Mouse (Mus musculus): ENCODE results near the gene 1700020D05Rik. TPM values are rescaled to one million over a fixed set of nuclear protein-coding genes. Genes with fewer than 3 reads are reported as not detected.
A peak's percentile ranks its signal among the peaks of the same experiment; 100 is the strongest.

Gene 1700020D05Rik
- polyA plus RNA-seq, 1 experiment from 2014 or later, result not detected

- Histone ChIP-seq H3K4me3 (ENCODE audit: low read depth, low read length) (peak within 1 kb of the TSS; percentile 44), H3K27ac (replicated peaks) (peak within 1 kb of the TSS; percentile 67; the same call in 1 of the 2 replicates), H3K27me3 (ENCODE audit: control insufficient read depth, insufficient read depth, low read length) (no peaks in the 10 kb centered on the region), H3K4me1 (replicated peaks; ENCODE audit: control insufficient read depth, insufficient read depth) (peaks cover 5% of the 10 kb centered on the region; the same call in 1 of the 2 replicates), H3K9ac (ENCODE audit: low read length) (peak within 1 kb of the TSS; percentile 59), H3K36me3 (ENCODE audit: control insufficient read depth, insufficient read depth, low read length) (no peaks in the 10 kb centered on the region), H3K9me3 (ENCODE audit: control insufficient read depth, low read length) (no peaks in the 10 kb centered on the region), H3K4me2 (replicated peaks; ENCODE audit: low read depth) (peak within 1 kb of the TSS; percentile 77)
- DNase-seq (ENCODE audit: low spot score) (peak; percentile 90), ATAC-seq (ENCODE audit: low FRiP score, low TSS enrichment) (peak; percentile 98)
- TF ChIP-seq EP300 (optimal IDR thresholded peaks at IDR 0.05) (no peak), CTCF (IDR thresholded peaks at IDR 0.05; ENCODE audit: low read depth) (peak; percentile 56)
- WGBS, result 2% methylated on average over 47 of the region's 47 CpGs
Measured at GRCm38 (mm10) chr19:5510031-5511026, 6.7 kb upstream of the 1700020D05Rik start, which contains the start of gene Snx32. Gene Snx32, minus strand, starts transcription at chr19:5510538.

- no peak overlapping the region for H3K9ac ChIP-seq (ENCODE audit: low read length)
- ATAC-seq (ENCODE audit: low FRiP score, low TSS enrichment), result no peak
Measured at GRCm38 (mm10) chr19:5500330-5500875, 3.2 kb downstream of the 1700020D05Rik start.

GRCm38 (mm10) chr19:5496052-5496370, 7.6 kb downstream of the 1700020D05Rik start:
- WGBS, result 79% methylated on average over 16 of the region's 16 CpGs
- H3K4me2 ChIP-seq (replicated peaks; ENCODE audit: low read depth), result no peak overlapping the region
- no peak for TF ChIP-seq EP300 (optimal IDR thresholded peaks at IDR 0.05)
- TF ChIP-seq CTCF (IDR thresholded peaks at IDR 0.05; ENCODE audit: low read depth), result no peak
- H3K27ac ChIP-seq (replicated peaks), result no peak overlapping the region
- ATAC-seq (ENCODE audit: low FRiP score, low TSS enrichment) (no peak), DNase-seq (ENCODE audit: low spot score) (no peak)
- no peak overlapping the region for H3K4me3 ChIP-seq (ENCODE audit: low read depth, low read length)
- H3K36me3 ChIP-seq (ENCODE audit: control insufficient read depth, insufficient read depth, low read length), result peaks cover 20% of the 10 kb centered on the region
- no peaks in the 10 kb centered on the region for H3K9me3 ChIP-seq (ENCODE audit: control insufficient read depth, low read length)
- H3K9ac ChIP-seq (ENCODE audit: low read length), result no peak overlapping the region
- H3K4me1 ChIP-seq (replicated peaks; ENCODE audit: control insufficient read depth, insufficient read depth), result no peaks in the 10 kb centered on the region
- no peaks in the 10 kb centered on the region for H3K27me3 ChIP-seq (ENCODE audit: control insufficient read depth, insufficient read depth, low read length)

More at GRCm38 (mm10) chr19:5500330-5500875, 3.2 kb downstream of the 1700020D05Rik start:
- Histone ChIP-seq H3K27ac (replicated peaks) (no peak overlapping the region), H3K4me1 (replicated peaks; ENCODE audit: control insufficient read depth, insufficient read depth) (no peaks in the 10 kb centered on the region), H3K27me3 (ENCODE audit: control insufficient read depth, insufficient read depth, low read length) (no peaks in the 10 kb centered on the region), H3K9me3 (ENCODE audit: control insufficient read depth, low read length) (no peaks in the 10 kb centered on the region), H3K4me3 (ENCODE audit: low read depth, low read length) (no peak overlapping the region), H3K4me2 (replicated peaks; ENCODE audit: low read depth) (no peak overlapping the region), H3K36me3 (ENCODE audit: control insufficient read depth, insufficient read depth, low read length) (peaks cover 14% of the 10 kb centered on the region)
- 81% methylated on average over 2 of the region's 2 CpGs for WGBS
- TF ChIP-seq EP300 (optimal IDR thresholded peaks at IDR 0.05), result no peak
- TF ChIP-seq CTCF (IDR thresholded peaks at IDR 0.05; ENCODE audit: low read depth), result no peak
- DNase-seq (ENCODE audit: low spot score), result no peak

- H3K4me2 ChIP-seq (replicated peaks; ENCODE audit: low read depth), result no peak overlapping the region
- no peak overlapping the region for H3K4me3 ChIP-seq (ENCODE audit: low read depth, low read length)
- H3K27me3 ChIP-seq (ENCODE audit: control insufficient read depth, insufficient read depth, low read length), result no peaks in the 10 kb centered on the region
- H3K9me3 ChIP-seq (ENCODE audit: control insufficient read depth, low read length), result no peaks in the 10 kb centered on the region
- TF ChIP-seq EP300 (optimal IDR thresholded peaks at IDR 0.05) (no peak), CTCF (IDR thresholded peaks at IDR 0.05; ENCODE audit: low read depth) (no peak)
- DNase-seq (ENCODE audit: low spot score) (no peak), ATAC-seq (ENCODE audit: low FRiP score, low TSS enrichment) (no peak)
- H3K27ac ChIP-seq (replicated peaks), result no peak overlapping the region
- WGBS, result 80% methylated on average over 12 of the region's 12 CpGs
- H3K36me3 ChIP-seq (ENCODE audit: control insufficient read depth, insufficient read depth, low read length), result peaks cover 20% of the 10 kb centered on the region
- no peaks in the 10 kb centered on the region for H3K4me1 ChIP-seq (replicated peaks; ENCODE audit: control insufficient read depth, insufficient read depth)
- H3K9ac ChIP-seq (ENCODE audit: low read length), result no peak overlapping the region
Measured at GRCm38 (mm10) chr19:5495353-5496051, 8.1 kb downstream of the 1700020D05Rik start.

GRCm38 (mm10) chr19:5494314-5494713, 9.3 kb downstream of the 1700020D05Rik start:
- no peak overlapping the region for H3K4me2 ChIP-seq (replicated peaks; ENCODE audit: low read depth)
- H3K4me3 ChIP-seq (ENCODE audit: low read depth, low read length), result no peak overlapping the region
- H3K36me3 ChIP-seq (ENCODE audit: control insufficient read depth, insufficient read depth, low read length), result peaks cover 20% of the 10 kb centered on the region
- TF ChIP-seq CTCF (IDR thresholded peaks at IDR 0.05; ENCODE audit: low read depth) (no peak), EP300 (optimal IDR thresholded peaks at IDR 0.05) (no peak)
- DNase-seq (ENCODE audit: low spot score) (peak; percentile 23), ATAC-seq (ENCODE audit: low FRiP score, low TSS enrichment) (no peak)
- no peaks in the 10 kb centered on the region for H3K9me3 ChIP-seq (ENCODE audit: control insufficient read depth, low read length)
- no peak overlapping the region for H3K27ac ChIP-seq (replicated peaks)
- WGBS, result 76% methylated on average over 3 of the region's 3 CpGs
- no peak overlapping the region for H3K9ac ChIP-seq (ENCODE audit: low read length)
- no peaks in the 10 kb centered on the region for H3K4me1 ChIP-seq (replicated peaks; ENCODE audit: control insufficient read depth, insufficient read depth)
- H3K27me3 ChIP-seq (ENCODE audit: control insufficient read depth, insufficient read depth, low read length), result no peaks in the 10 kb centered on the region
